Mouse (Mus musculus) heart, adult 2 months (tissue): ENCODE measurements around the gene Kcnk3. TPM values are rescaled to one million over a fixed set of nuclear protein-coding genes. Genes with fewer than 3 reads are reported as not detected.

Source experiments
- DNase-seq, 2 experiments: peaks; one replicate each; pipeline ENCODE4 v3.0.0; 2021
- H3K27ac ChIP-seq: fragments of 200-600 bp; 2 replicates; pipeline ENCODE4 v1.8.1; 2022
- H3K27me3 ChIP-seq: fragments of 200-500 bp; 2 replicates; pipeline ENCODE4 v1.6.1; 2012; ENCODE audit warnings: mild to moderate bottlenecking, low read length, inconsistent platforms, mixed read lengths; ENCODE audit not compliant: control insufficient read depth, insufficient read depth
- H3K36me3 ChIP-seq: fragments of 200-500 bp; 2 replicates; pipeline ENCODE4 v1.6.1; 2012; ENCODE audit warnings: low read length, inconsistent platforms; ENCODE audit not compliant: control insufficient read depth, insufficient read depth
- H3K4me1 ChIP-seq: fragments of 200-500 bp; 2 replicates; pipeline ENCODE4 v1.6.1; 2011; ENCODE audit warnings: low read length; ENCODE audit not compliant: control insufficient read depth, insufficient read depth
- H3K4me3 ChIP-seq: fragments of 200-600 bp; 2 replicates; pipeline ENCODE4 v1.8.1; 2022
- H3K79me2 ChIP-seq: fragments of 200-500 bp; replicated peaks from 2 replicates; pipeline ENCODE4 v1.6.1; 2012; ENCODE audit warnings: mild to moderate bottlenecking, inconsistent platforms, low read length, moderate library complexity, mixed read lengths; ENCODE audit not compliant: control insufficient read depth, insufficient read depth
- H3K9ac ChIP-seq: fragments of 200-500 bp; 2 replicates; pipeline ENCODE4 v1.6.1; 2012; ENCODE audit warnings: low read depth, mild to moderate bottlenecking, control low read depth, inconsistent platforms, low read length, mixed read lengths
- CTCF ChIP-seq: fragments of 200-600 bp; IDR thresholded peaks from 2 replicates; pipeline ENCODE4 v1.8.1; 2022; ENCODE audit warnings: antibody characterized with exemption, mild to moderate bottlenecking, moderate library complexity
- EP300 ChIP-seq: fragments of 200-500 bp; IDR thresholded peaks from 2 replicates; pipeline ENCODE4 v1.6.1; 2011; ENCODE audit warnings: low read depth, low read length, control low read depth; ENCODE audit not compliant: insufficient read depth
- POLR2A ChIP-seq: fragments of 200-500 bp; IDR thresholded peaks from 2 replicates; pipeline ENCODE4 v1.6.1; 2011; ENCODE audit warnings: mild to moderate bottlenecking, low read depth, low read length, control low read depth; ENCODE audit not compliant: insufficient read depth
- WGBS: fragments of 180-500 bp; shearing (Covaris S2); methylation state at CpG from one replicate; pipeline ENCODE4 v1.1.7; 2018; 5-methylcytosine and 5-hydroxymethylcytosine counted together
- intact Hi-C: fragments of 180-260 bp; cut with DNase I; formaldehyde crosslinking; loops from one replicate; pipeline ENCODE4 v1.15.1; 2025
- polyA plus RNA-seq: library from polyadenylated mRNA; depleted of rRNA; stranded (reverse); fragments of >200 nt; gene quantifications from 2 replicates; pipeline ENCODE4 v1.2.3, GENCODE M21; 2012
- total RNA-seq, 2 experiments: library from RNA; stranded (reverse); gene quantifications; 2 replicates each; pipeline ENCODE4 v1.2.3; 2021

Gene Kcnk3
- total and polyA plus RNA-seq, 3 experiments = 259 to 432 (median 300) TPM

- H3K27ac ChIP-seq = no peak overlapping the region
- no peak for DNase-seq
- H3K36me3 ChIP-seq = peaks cover 4% of the 10 kb centered on the region; the same call in 1 of the 2 replicates
- no peak overlapping the region for H3K4me3 ChIP-seq
- 20% methylated on average over 1 of the region's 1 CpGs for WGBS
- no peaks in the 10 kb centered on the region for H3K27me3 ChIP-seq
- intact Hi-C loops = no loop called here
- no peak overlapping the region for H3K9ac ChIP-seq
- no peaks in the 10 kb centered on the region for H3K79me2 ChIP-seq
- no peak for TF ChIP-seq CTCF
- no peak for TF ChIP-seq POLR2A
- no peak for TF ChIP-seq EP300
- peaks cover 12% of the 10 kb centered on the region for H3K4me1 ChIP-seq
Measured at GRCm38 (mm10) chr5:30611091-30611490, 23.1 kb downstream of the Kcnk3 start.

GRCm38 (mm10) chr5:30611689-30612088 is 23.7 kb downstream of the Kcnk3 start:
- intact Hi-C loops = no loop called here
- H3K36me3 ChIP-seq = peaks cover 4% of the 10 kb centered on the region; the same call in 1 of the 2 replicates
- 35% methylated on average over 3 of the region's 3 CpGs for WGBS
- TF ChIP-seq CTCF (no peak), POLR2A (no peak), EP300 (no peak)
- no peaks in the 10 kb centered on the region for H3K27me3 ChIP-seq
- no peaks in the 10 kb centered on the region for H3K79me2 ChIP-seq
- no peak for DNase-seq
- H3K4me3 ChIP-seq = no peak overlapping the region
- H3K9ac ChIP-seq = no peak overlapping the region
- H3K4me1 ChIP-seq = peaks cover 10% of the 10 kb centered on the region
- no peak overlapping the region for H3K27ac ChIP-seq

DNA sequence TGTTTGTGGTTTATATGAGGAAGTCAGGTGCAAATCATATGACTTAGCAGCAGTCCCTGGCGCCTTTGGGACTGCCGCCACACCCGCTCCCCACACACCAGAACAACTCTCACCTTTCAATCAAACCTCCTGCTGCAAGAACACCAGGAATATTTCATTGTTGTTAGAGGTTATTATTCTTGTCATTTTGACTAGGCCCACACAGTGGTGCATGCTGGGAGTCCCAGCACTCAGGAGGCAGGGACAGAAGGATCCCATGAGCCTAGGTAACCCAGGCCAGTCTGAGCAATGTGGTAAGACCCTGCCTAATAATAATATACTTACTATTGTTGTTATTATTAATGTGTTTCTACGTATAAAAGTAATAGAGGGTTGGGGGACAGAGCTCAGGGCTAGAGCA is 24.6 kb downstream of the Kcnk3 start:
- Histone ChIP-seq H3K4me1 (peaks cover 10% of the 10 kb centered on the region), H3K9ac (no peak overlapping the region), H3K79me2 (no peaks in the 10 kb centered on the region), H3K4me3 (no peak overlapping the region), H3K27me3 (no peaks in the 10 kb centered on the region), H3K36me3 (peaks cover 4% of the 10 kb centered on the region; the same call in 1 of the 2 replicates), H3K27ac (no peak overlapping the region)
- TF ChIP-seq EP300 = no peak
- TF ChIP-seq POLR2A = no peak
- no peak for TF ChIP-seq CTCF
- DNase-seq = no peak
- intact Hi-C loops = no loop called here
- WGBS = 82% methylated on average over 4 of the region's 4 CpGs

GRCm38 (mm10) chr5:30613242-30613641 is 25.3 kb downstream of the Kcnk3 start:
- H3K27ac ChIP-seq = peak overlapping the region; percentile 87
- 87% methylated on average over 8 of the region's 8 CpGs for WGBS
- no peaks in the 10 kb centered on the region for H3K79me2 ChIP-seq
- H3K27me3 ChIP-seq = no peaks in the 10 kb centered on the region
- H3K4me3 ChIP-seq = no peak overlapping the region
- no peak for TF ChIP-seq EP300
- TF ChIP-seq POLR2A = no peak
- TF ChIP-seq CTCF = no peak
- H3K4me1 ChIP-seq = peaks cover 13% of the 10 kb centered on the region
- no peak overlapping the region for H3K9ac ChIP-seq
- intact Hi-C loops = no loop called here
- H3K36me3 ChIP-seq = peaks cover 4% of the 10 kb centered on the region; the same call in 1 of the 2 replicates
- DNase-seq = no peak

GRCm38 (mm10) chr5:30614221-30614620 is 26.3 kb downstream of the Kcnk3 start:
- TF ChIP-seq EP300 (peak; percentile 64; the same call in 1 of the 2 replicates), POLR2A (0 out of 2 replicates have a peak, but pooled peaks have one; percentile 27), CTCF (no peak)
- Histone ChIP-seq H3K27ac (peak overlapping the region; percentile 87), H3K4me1 (peaks cover 13% of the 10 kb centered on the region), H3K27me3 (no peaks in the 10 kb centered on the region), H3K79me2 (no peaks in the 10 kb centered on the region), H3K36me3 (peaks cover 4% of the 10 kb centered on the region; the same call in 1 of the 2 replicates), H3K9ac (peak overlapping the region; percentile 45; the same call in 1 of the 2 replicates), H3K4me3 (no peak overlapping the region)
- intact Hi-C loops = no loop called here
- DNase-seq = peak; percentile 75 to 81
- WGBS = 7% methylated on average over 1 of the region's 1 CpGs

DNA sequence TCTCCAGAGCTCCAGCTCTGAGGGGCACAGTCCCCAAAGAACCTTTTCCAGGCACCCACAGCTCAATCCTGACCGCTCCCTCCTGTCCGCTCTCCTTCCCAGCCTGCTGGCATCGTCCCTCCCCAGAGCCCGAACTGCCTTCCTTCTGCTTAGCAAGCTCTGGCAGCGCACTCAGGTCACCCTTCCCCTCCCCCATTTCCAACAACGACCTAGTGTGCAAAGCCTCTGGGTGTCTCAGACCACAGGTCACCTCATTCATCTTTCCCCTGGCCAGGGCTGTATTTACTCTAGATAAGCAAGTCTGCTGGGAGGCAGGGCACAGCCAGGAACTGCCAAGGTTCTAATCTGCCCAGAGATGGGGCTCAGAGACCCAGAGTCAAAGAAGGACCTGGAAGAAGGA is 27.4 kb downstream of the Kcnk3 start:
- intact Hi-C loops = loop anchor here (5.0 kb wide), 1 partner anchor 38 kb away; no protein-coding TSS in a partner anchor
- peak overlapping the region; percentile 5; the same call in 1 of the 2 replicates for H3K9ac ChIP-seq
- DNase-seq = peak in 1 of 2 experiments; percentile 62
- H3K36me3 ChIP-seq = peaks cover 4% of the 10 kb centered on the region; the same call in 1 of the 2 replicates
- TF ChIP-seq EP300 (peak; percentile 44; the same call in 1 of the 2 replicates), CTCF (no peak), POLR2A (0 out of 2 replicates have a peak, but pooled peaks have one; percentile 11)
- H3K27ac ChIP-seq = peak overlapping the region; percentile 87
- 28% methylated on average over 6 of the region's 6 CpGs for WGBS
- H3K4me1 ChIP-seq = peaks cover 13% of the 10 kb centered on the region
- H3K27me3 ChIP-seq = no peaks in the 10 kb centered on the region
- H3K4me3 ChIP-seq = no peak overlapping the region
- H3K79me2 ChIP-seq = no peaks in the 10 kb centered on the region
